Mouse (Mus musculus): Measurements from ENCODE around the gene Vav2.

Gene Vav2

DNA sequence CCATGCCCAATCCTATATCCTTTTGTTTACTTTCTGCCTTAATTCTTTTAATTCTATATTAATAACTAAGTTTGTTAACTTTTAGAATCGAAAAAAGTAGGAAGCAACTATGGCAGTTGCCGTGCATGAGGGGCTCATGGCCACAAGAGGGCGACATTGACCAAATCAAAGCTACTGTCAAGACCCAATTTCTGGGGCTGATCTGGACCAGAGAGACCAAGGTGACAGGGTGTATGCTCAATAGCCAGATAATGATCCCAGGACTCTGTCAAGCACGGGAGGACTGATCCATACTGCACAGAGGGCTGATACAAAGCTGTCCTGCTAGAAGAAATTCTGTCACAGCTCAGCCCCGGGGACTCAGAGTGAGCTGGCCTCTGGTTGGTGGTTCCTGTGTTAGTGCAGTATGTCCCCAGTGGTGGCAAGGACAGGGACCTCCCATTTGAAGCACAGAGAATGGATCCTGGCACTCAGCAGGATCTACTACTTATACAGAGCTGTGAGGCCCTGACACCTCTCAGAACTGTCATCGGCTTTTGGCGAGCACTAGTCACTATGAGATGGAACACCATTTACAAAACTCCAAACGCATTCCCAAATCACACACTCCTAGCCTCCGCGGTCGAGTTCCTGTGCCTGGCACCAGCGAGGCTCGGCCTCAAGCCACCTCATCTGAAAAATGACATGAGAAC lies 145.8 kb downstream of the Vav2 start:
- DNase-seq (ENCODE audit: extremely low read depth, low read depth) = peak; percentile 26

- DNase-seq (ENCODE audit: extremely low read depth, low read depth) = no peak
Observed at GRCm38 (mm10) chr2:27278859-27279258, 148.0 kb downstream of the Vav2 start.

GRCm38 (mm10) chr2:27268325-27268724 lies 158.5 kb downstream of the Vav2 start:
- no peak for DNase-seq (ENCODE audit: extremely low read depth, low read depth)

- DNase-seq (ENCODE audit: extremely low read depth, low read depth) = no peak
Observed at GRCm38 (mm10) chr2:27265819-27266218, 161.0 kb downstream of the Vav2 start.

DNA sequence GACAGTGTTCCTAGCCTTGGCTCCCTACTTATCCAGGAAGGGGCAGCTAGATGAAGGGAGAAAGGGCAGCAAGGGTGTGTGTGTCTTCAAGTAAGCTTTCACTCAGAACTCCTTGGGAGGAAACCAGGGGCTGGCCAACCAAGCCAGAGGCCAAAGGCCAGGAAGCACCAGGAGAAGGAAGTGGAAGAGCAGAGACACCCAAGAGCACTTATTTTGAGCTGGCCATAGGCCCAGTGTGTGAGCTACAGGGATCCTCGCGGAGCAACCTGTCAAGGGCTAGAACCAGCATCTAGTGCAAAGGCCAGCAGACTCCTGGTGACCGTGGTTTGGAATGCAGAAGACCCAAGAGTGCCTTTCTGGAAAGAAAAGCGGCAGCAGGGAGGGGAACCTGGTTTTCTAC lies 163.8 kb downstream of the Vav2 start:
- DNase-seq (ENCODE audit: extremely low read depth, low read depth) = no peak

DNA sequence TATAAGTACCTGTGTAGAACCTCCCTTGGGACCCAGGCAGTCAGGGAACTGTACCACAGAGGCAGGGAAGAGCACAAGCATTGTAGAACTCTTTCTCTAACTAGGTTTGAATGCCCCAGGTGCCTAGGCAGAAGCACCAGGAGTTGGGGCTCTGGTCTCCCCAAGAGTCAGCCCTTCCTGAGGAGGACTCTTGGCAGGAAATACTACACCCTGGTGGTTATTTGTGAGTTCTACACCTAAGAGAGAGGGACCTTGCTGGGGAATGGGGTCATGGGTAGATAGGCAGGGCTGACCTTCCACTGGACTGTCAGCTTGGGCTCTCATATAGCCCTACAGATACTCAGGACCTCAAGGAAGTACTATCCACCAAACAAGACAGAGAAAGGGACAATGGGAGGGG lies 175.4 kb downstream of the Vav2 start:
- no peak for DNase-seq (ENCODE audit: extremely low read depth, low read depth)

DNA sequence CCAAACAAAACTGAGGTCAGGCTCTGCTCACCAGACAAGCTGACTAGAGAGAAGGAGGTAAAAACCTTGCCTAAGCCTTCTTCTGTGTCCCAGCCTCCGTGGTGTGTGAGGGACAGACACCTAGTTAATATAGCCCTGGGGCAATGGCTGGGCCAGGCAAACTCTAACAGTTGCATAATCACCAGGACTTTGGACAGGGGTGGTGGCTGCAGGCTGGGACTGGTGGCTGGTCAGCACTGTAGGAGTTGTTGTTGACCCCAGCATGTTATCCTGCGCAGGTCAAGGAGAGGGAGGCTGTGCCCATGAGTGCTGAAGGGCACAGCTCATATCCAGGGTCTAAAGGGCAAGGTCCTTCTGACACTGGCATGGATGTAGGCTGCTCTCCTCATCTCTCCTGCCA lies 178.6 kb downstream of the Vav2 start, which contains the start of gene Sardh:
Sardh (minus strand) TSS at position 127 of the 400 bp plus-strand sequence.
- DNase-seq (ENCODE audit: extremely low read depth, low read depth) = no peak

DNA sequence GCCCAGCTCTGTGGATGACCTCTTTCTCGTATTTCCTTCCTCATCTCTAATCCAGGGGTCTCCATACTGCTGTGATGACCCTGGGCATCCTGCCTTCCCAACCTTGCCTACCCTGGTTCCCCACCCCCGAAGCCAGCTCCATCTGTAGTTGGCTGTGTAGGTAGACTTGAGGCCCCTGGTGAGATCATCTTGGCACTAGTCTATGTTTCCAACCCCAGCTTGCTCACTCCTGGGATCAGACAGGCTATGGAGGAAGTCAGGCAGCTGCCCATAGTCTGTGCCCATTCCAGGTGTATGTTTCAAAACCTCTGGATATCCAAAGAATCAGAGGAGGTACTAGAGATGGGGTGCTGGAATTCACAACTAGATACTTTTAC lies 179.4 kb downstream of the Vav2 start:
- no peak for DNase-seq (ENCODE audit: extremely low read depth, low read depth)

DNA sequence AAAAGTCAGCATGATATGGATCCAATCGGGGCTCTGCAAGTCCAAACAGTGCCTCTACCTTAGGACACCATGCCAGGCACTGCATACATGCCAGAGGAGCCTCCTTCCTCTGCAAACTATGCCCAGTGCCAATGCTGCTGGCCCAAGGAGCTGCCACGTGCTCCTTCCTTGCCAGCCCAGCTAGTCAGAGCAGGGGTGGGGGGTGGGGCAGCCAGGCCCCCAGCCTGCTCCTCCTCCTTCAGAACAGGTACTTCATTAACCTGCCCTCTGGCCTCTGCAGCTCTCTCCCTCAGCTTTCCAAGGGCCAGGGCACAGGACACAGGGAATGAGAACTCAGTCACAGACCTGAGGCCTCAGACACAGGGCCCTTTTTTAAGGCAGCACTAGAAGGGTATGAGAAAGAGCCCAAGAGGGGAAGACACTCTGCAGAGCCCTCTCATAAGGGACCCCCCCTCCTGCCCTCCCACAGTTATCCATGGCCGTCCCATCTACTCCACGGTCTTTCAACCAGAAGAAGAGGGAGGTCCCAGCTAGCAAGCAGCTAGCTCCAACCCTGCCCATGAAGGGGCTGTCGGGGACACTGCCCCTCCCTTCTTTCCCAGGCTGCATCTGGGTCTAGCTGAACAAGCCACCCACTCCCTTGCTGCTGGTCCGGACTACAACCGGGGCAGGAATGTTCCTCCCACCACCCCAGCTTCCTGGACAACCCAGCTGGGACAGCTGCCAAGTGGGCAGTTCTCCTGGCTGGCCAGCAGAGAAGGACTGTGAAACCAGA lies 179.9 kb downstream of the Vav2 start:
- no peak for DNase-seq (ENCODE audit: extremely low read depth, low read depth)

DNA sequence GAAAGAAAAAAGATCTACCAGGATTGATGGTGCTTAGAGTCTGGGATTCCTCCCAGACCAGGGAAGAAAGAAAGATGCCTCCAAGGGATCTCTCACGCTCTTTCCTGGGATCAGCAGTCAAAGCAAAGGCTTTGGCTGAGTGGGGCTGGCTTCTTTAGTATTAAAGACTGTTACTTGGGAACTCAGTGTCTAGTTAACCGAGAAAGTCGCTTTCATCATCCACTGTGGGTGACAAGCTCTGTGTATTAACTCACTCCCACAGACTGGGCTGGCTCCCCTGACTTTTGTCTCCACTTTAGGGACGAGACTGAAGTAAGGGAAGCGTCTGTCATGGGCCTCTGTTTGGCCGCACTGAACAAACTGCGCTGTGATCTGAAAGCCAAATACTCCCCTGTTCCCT lies 180.9 kb downstream of the Vav2 start:
- DNase-seq (ENCODE audit: extremely low read depth, low read depth) = no peak

DNA sequence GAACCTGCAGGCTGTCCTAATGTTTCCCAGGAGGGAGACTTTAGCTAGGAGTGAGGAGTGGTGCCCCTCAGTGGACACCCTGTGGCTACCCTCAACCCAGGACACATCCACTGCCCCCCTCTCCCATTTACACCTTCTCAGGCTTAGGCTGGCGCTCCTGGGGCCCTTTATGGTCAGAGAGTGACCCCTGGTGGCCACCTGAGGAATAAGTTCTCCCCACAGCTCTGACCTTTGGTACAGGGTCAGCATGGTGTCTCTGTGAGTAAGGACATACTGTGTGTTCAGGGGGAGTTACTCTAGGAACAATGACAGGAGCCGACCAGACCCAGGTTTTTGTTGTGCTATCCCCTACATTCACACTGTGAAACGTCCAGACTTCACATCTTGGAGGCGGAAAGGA lies 189.5 kb downstream of the Vav2 start:
- no peak for DNase-seq (ENCODE audit: extremely low read depth, low read depth)

DNA sequence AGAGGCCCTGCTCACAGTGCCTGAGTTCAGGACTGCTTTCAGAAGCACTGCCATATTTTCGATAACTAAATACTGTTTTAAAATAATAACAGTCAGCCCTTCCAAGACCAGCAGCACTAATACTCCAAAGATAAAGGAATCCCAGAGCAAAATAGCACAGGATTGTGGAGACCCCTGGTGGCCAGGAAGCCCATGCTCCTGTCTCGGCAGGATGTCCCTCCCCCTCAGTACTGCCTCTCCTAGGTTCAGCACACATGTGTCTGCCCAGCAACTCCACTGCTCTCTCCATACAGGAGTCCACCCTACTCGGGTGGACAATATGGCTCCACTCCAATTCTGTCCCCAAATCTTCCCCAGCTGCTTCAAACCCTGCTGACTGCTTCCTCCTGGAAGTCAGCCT lies 191.1 kb downstream of the Vav2 start:
- no peak for DNase-seq (ENCODE audit: extremely low read depth, low read depth)

DNA sequence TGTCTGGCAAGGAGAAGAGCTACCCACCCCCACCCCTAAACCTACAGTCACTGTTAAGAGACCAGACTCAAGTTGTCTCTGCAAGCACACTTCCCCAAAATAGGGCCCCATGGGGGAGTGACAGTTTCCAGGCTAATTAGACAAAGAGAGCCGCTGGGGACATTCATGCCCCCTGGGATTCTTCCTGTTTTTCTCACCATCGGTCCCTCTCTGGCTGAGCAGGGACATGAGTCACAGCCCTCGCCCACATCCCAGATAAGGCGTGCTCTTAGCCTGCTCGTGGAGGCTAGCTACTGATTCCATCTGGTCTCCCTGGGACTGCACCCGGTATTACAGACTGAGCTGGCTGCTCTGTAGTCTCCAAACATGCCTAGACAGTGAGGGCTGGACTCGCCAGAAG lies 194.5 kb downstream of the Vav2 start:
- peak; percentile 92 for DNase-seq (ENCODE audit: extremely low read depth, low read depth)

GRCm38 (mm10) chr2:27229481-27230105 lies 197.2 kb downstream of the Vav2 start:
- no peak for DNase-seq (ENCODE audit: extremely low read depth, low read depth)

DNA sequence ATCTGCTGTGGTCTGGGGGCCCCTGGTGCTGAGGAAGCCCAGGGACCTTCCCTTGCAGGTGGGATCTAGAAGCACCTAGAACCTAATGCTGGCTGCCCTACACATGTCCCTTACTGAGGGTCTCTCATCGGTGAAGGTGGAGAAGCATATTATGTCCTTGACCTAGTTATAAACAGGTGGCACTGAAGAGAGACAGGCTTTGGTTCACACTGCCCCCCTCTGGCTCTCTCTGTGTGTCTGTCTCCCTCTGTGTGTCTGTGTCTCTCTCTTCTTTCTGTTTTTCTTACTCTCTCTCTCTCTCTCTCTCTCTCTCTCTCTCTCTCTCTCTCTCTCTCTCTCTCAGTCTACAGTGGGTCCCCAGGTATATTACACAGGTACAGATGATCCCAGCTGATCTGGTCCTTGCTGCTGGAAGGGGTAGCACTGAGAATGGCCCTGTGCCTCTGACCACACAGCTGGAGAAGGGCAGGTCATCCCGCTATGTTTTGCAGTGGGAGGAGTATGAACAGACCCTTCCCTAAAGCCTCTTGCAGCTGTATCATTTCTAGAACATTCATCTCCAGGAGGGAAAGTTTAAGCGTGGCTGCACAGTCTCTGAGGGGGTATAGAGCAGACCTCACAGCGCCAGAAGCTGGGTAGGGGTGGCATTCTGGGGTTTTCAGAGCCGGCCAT lies 197.9 kb downstream of the Vav2 start:
- DNase-seq (ENCODE audit: extremely low read depth, low read depth) = no peak

DNA sequence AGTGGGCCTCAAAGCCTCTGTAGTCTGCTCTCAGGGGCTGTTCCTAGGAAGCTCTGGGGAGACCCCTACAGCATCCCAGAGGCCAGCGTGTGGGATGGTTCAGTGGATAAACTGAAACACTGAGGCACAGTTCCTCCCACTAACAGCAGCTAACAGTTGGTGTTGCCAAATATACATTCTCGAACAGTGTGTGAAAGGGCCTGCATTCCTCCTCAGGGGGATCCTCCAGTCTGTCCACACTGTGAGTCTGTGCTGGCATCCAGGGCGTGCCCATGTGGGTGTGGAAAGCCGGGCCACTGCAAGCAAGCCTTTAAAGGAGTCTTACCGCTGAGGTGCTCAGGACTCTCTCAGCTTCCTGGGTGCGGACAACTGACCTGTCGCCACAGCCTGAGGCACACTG lies 200.3 kb downstream of the Vav2 start:
- DNase-seq (ENCODE audit: extremely low read depth, low read depth) = no peak

DNA sequence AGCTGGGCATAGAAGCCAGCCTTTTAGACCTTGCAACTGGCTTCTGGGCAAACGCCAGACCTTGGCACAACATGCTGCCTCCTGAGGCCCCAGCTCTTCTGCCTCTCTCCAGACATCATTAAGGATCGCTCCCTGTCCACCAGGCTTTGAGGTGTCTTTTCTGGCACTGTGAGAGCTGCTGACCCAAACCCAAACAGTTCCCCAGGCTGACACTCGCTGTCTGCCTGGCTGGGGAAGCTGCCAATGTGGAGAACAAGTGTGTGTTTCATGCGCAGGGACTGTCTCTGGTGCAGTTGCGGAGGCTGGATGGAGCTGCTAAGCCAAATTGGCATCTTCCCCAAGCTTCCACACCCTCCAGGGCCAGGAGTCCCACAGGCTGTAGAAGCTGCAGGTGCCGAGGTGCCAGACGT lies 203.8 kb downstream of the Vav2 start:
- no peak for DNase-seq (ENCODE audit: extremely low read depth, low read depth)

DNA sequence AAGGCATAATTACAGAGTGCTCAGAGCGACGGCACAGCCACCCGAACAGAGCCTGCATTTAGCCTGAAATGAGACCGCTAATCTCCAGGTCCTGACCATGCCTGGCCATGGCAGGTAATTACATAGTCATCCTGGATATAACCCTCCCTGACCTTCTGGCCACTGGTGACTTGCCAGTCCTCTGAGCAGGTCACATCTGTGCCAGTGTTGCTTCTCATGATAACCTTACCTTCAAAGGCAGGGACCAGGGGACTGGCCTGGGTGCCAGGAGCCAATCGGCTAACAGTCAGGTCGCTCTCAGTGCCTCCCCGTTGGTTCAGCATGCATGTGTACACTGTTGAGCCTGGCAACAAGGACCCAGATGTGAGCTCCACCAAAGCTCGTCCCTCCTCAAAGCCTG lies 208.3 kb downstream of the Vav2 start:
- DNase-seq (ENCODE audit: extremely low read depth, low read depth) = no peak

DNA sequence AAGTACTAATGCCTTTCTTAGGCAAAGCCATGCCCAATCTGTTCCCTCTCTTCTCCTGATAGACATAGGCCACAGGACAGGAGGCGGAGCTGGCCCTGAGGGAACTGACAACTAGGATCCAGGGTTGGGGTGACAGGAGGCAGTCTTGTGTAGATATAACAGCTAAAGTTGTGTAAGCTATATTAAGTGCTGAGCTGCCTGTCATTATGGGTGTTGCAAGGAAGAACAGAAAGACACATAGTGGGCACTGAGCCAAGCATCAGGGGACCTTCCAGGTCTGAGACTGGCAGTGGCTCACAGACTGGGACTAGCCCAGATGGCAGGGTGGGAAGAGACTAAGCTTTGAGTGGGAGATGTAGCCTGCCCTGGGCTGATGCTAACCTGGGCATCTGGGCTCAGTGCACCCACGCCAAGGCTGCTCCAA lies 208.7 kb downstream of the Vav2 start:
- DNase-seq (ENCODE audit: extremely low read depth, low read depth) = no peak

- DNase-seq (ENCODE audit: extremely low read depth, low read depth) = no peak
Observed at GRCm38 (mm10) chr2:27215537-27215936, 211.3 kb downstream of the Vav2 start.

Measured in MEL-GATA-1-ER (cell line).